Mouse (Mus musculus): ENCODE measurements around the gene Tcf20.

DNA sequence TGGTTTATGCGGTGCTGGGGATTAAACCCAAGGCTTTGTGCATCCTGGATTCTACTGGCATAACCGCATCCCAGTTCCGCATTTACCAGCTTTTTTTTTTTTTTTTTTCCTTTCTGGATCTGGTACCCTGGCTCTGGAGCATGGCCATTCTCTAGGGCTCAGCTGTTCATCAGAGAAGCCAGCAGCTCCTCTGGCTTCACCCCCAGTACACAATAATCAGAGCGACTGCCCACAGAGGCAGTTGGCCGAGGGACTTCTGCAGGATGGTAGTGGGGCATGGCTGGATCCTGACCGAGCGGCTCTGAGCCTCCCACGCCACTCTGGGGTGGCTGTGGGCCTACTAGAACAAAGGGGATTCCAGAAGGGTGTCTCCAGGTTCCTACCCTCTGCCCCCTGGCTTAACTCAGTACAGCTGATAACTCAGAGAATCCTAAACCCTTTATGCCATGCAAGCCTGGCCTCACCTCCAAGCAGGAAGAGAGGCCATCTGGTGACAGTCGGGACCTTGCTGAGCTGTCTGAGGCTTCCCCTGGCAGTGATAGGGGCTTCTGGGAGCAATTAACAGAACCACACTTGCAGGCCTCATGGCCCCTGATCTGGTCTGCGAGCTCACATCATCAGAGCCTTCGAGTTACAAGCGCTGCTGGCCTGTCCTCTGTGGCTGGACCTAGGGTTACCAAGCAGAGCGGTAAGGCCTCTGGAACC, 4.6 kb upstream of the Tcf20 start:
- TF ChIP-seq CTCF (IDR thresholded peaks at IDR 0.05; ENCODE audit: low read depth), result no peak
- no peak for TF ChIP-seq EP300 (IDR thresholded peaks at IDR 0.05; ENCODE audit: low read depth)
